Mouse (Mus musculus) urinary bladder, postnatal 10 days (tissue): ENCODE measurements around the gene Srebf2.

Experiments used
- DNase-seq: peaks from one replicate; pipeline ENCODE4 v3.0.0; 2022; ENCODE audit warnings: low spot score

Srebf2 gene

DNA sequence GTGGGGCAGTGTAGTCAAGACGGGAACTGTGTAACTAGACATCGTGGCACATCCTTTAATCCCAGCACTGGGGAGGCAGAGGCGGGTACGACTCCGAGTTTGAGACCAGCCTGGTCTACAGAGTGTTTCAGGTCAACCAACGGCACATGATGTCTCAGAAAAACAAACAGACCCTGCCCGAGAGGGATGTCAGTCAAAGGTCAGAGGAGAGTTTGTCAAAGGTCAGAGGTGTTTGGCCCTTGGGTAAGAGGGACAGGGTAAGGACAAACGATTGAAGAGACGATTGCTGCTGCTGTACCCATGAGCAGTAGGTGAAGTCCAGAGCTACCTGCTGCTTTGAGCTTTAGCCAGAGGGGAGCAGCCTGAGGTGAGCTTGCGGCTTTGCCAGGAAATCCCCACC, 36.6 kb downstream of the Srebf2 start:
- no peak for DNase-seq

DNA sequence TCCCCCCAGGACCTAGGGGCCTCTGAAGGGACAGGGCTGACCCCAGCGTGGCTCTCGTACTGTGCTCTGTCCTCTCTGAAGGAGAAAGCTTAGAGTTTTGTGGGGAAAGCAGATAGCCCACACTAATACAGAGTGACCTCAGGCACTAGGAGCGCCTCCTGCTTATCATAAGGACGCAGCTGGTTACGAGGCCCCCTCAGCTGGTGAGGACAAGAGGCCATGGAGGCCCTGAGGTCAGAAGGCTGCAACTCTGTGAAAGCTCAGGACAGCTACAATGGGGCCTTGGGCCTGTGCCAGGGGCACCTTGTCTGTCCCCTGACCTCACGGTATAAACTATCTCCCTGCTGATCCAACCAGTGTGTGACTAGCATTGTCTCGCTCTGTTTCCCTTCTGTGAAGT, 37.2 kb downstream of the Srebf2 start:
- no peak for DNase-seq

DNA sequence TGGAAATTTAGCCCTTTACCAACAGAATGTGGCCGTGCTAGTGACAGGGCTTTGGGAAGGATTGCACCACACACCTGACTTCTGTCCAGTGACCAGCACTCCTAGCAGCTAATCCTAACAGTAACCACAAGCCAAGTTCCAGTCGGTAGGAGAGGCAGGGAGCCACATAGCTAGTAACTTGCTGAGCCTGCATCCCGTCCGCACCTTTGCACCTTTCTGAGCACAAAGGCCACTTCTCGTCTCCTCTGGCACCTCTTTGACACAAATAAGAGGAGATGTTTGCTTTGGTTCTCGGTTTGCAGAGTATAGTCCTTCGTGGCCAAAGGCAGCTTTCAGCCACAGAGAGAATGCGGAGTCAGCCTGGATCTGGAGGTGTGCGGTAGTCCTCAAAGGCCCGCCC, 37.7 kb downstream of the Srebf2 start:
- no peak for DNase-seq

DNA sequence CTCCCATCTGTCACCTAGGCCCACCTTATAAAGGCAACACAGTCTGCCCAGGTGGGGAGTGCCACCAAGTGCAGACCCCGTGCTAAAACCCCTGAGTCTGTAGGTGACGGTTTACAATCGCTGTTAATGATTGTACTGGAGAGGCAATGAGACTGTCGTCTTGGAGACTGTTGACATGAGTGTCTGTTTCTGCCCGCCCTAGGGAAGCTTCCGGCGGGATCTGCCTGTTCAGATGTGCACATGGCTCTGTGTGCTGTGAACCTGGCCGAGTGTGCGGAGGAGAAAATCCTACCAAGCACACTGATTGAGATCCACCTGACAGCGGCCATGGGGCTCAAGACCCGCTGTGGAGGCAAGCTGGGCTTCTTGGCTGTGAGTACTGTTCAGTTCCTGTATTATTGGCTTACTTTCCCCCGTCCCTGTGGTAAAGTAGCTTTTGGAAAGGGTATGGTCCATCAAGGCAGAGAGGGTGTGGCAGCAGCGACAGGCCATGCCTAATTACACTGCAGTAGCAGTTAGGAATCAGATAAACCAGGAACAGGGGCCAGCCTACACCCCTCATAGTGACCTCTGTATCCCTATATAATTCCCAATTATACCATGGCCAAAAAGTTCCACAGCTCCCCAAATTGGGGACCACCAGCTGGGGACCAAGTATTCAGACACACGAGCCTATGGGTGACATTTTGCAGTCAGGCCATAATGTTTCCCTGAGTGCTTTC, 38.2 kb downstream of the Srebf2 start:
- no peak for DNase-seq

DNA sequence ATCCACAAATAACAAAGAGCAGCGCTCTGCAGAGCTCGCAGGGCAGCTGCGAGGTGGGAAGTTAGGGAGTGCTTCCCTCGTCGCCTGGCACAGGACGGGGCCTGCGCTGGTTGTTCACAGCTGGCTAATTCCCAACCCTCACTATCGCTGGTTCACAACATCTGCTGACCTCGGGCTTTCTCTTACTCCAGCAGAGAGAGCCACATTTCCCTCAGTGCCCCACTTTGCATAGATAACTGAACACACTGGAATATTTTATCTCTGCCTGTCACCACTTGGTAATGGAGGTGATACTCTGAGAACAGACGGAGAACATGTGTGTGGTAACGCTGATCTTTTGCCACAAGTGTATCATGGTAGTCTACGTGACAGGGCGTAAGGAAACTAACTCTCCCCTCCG, 39.1 kb downstream of the Srebf2 start:
- DNase-seq: no peak

DNA sequence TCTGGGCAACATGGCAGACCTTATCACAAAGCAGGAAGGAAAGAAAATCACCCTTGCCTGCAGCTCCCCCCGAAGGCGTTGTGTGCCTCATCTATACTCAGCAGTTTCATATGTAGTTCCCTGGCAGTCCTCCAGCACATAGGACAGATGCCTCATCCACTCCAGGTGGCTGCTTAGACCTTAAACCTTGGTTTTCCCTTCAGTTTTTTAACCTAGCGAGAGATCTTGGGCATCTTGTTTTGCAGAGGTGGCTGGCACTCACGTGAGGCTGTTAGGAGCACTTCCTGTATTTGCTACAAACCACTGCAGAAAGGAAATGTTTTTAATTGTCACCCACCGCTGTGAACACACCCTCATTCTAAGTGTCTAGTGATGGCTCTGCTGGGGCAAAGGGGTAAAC, 40.0 kb downstream of the Srebf2 start:
- DNase-seq: no peak

DNA sequence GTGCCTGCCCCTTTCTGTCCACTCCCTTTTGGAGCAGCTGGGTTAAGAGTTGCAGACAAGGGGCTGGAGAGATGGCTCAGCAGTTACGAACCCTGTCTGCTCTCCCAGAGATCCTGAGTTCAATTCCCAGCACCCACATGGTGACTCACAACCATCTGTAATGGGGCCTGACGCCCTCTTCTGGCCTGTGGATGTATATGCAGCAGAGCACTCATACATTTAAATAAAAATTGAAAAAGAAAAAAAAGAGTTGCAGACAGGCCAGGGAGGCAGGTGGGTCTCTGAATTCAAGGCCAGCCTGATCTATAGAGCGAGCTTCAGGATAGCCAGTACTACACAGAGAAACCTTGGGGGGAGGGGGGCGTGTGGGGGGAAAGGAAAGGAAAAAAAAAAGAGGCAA, 40.4 kb downstream of the Srebf2 start:
- no peak for DNase-seq

DNA sequence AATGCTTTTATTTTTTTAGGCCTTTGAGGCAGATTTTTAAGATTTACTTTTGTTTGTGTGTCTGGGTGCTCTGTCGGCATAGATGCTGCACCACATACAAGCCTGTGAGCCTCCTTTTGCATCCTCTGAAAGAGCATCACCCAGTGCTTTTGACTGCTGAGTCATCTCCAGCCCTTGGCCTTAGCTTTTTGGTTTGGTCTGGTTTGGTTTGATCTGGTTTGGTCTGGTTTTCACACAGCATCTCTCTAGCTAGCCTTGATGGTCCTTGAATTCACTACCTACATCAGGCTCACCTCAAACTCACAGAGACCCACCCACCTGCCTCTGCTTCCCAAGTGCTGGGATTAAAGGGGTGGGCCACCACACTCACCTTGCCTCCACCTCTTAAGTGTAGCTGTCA, 40.9 kb downstream of the Srebf2 start:
- no peak for DNase-seq

DNA sequence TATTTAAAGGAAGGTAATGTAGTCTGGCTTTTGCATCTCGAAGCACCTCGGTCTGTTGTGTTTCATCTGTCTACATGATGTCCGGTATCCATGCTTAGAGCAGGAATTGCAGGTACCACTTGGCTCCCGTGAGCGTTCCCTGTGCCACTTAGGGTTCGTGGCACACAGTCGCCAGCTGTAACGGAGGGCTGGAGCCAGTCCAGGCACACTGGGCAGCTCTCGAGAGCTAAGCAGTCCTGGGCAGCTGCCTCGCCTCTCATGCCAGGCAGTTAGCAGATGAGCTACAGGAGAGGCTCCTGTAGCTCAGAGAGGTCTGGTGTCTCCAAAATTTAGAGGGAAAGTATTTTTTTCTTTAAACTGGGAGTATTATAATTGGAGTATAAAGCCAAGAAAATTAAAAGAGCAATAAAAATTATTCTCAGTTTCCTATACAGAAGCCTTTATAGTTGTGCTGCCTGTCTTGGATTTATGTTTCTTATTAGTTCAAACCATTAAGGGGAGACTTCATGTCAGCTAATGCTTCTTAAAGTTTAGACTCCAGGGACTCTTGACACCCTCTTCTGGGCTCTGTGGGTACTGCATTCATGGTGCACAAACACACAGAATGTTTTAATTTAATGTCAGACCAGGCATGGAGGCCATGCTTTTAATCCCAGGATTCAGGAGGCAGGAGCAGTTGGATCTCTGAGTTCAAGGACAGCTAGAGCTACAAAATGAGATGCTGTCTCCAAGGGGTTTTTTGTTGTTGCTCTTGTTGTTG, 41.7 kb downstream of the Srebf2 start:
- no peak for DNase-seq

DNA sequence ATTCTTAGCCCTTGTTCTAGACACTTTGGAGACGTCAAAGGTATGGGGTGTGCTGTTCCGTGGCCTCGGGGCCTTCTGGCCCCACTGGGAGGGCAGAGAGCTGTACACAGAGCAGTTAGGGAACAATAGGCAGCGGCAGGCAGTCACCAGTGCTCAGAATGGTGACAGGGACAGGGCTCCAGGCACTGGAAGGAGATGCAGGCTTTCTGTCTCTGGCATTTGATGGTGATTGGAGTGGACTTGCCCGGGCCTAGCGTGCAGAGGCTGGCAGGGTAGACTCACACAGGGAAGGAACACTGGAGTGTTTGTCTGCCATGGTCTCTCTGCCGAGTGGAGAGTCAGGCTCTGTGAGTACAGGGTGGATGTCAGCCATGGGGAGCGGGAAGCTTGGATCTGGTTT, 45.6 kb downstream of the Srebf2 start:
- no peak for DNase-seq

DNA sequence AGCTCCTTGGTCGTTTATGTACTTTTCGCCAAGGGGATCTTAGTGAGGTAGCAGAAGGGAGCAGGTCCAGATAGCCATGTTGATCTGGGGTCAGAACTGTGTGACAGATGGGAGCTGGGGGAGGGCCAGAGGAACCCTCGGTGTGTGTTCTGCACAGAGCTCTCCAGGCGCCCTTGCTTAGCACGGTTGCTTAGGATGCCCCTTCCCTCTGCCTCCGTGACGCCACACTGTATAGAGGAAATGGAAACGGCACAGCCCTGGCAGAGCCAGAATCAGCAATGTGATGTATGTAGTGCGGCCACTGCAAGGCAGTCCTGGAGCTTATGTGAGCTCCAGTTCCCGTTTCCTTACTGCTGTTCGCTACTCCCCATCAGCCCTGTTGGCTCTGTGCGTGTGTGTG, 49.3 kb downstream of the Srebf2 start:
- DNase-seq: no peak

DNA sequence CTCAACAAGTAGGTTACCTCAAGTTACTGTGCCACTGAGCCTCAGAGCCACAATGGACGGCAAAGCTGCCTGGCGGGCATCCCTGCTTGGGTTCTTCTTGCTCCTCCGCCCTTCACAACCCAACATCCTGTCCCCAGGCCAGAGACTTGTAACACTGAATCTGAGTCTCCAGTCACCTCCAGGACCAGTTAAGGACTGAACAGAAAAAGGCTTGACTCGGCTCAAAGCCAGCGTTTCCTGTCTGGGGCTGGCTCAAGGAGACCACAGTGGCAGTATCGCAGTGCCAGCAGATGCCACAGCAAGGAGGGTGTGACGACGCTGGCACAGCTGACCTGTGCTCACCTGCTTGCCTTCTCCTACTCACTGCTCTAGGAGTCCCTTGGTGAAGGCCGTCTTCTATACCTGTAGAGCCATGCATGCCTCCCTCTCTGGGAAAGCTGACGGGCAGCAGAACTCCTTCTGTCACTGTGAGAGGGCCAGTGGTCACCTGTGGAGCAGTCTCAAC, 50.3 kb downstream of the Srebf2 start:
- no peak for DNase-seq

DNA sequence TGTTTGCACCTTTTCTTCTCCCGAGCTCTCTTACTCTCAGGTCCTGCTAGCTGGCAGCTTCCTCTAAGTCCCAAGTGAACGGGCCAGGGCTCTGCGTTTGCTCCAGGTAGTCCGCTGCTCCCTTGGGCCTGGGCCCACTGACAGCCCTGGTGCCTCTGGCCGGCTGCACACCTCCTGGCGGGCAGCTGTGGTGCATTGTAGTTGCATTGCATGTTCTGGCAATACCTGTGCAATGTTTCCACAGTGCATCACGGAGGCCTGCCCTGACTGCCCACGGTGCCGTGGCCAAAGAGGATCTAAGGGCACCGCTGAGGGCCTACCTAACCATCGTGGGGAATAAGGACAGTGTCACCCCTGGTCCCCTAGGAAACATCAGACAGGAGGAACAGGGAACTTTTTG, 51.0 kb downstream of the Srebf2 start:
- no peak for DNase-seq

DNA sequence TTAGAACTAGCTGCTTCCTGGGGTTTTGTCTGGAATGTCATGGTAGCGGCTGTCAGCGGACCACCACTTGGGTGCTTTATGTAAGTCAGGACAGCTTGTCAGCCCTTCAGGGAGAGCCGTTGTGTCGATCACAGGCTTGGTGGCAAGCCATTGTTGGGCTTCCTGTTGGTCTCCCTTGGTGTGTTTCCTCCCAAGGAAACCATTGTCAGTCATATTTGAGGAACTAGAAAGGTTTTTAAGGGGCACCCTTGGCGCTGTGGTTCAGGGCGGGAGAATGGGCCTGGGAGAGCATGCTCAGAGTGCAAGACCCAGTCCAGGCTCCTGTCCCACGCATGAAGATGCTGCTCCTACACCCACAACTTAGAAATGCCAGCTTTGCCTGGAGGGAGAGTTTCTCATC, 51.4 kb downstream of the Srebf2 start:
- DNase-seq: no peak

DNA sequence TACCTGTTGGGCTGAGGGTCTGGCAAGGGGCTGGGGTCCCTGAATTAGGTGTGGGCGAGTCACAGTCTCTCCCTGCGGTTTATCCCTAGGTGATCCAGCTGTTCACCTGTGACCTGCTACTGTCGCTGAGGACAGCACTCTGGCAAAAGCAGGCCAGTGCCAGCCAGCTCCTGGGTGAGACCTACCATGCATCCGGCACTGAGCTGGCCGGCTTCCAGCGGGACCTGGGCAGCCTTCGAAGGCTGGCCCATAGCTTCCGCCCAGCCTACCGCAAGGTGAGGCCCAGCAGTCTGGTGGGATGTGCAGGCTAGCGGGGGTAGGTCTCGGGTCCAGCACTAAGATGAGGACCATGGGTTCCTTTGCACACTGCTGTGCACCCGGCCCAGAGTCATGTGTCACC, 52.6 kb downstream of the Srebf2 start:
- DNase-seq: no peak

DNA sequence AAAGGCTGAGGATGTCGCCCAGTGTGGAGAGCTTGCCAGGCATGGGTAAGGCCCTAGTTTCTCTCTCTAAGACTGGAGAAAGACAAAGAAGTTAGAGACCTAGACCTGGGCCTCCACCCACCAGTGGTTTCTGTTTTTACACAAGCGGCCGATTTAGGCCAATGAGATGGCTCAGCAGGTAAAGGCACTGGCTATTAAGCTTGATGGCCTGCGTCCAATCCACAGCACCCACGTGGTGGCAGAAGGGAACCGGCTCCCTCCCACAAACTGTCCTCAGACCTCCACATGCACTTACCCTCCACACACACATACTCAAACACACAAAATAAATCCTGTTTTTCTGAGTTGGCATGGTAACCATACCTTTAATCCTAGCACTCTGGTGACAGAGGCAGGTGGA, 55.1 kb downstream of the Srebf2 start:
- no peak for DNase-seq

DNA sequence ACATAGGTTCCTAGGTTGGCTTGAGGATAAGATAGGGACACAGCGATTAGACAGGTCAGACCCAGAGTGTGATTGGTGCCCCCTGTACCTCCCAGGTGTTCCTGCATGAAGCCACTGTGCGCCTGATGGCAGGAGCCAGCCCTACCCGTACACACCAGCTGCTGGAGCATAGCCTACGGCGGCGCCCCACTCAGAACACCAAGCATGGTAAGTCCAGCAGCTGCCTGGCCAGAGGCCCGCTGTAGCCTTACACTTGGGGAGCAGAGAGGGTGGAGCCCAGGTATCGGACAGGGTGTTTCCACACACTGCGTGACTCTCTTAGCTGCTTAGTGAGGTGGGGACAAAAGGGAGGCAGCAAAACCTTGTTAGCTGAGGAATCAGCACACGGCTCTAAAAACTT, 56.1 kb downstream of the Srebf2 start:
- no peak for DNase-seq

DNA sequence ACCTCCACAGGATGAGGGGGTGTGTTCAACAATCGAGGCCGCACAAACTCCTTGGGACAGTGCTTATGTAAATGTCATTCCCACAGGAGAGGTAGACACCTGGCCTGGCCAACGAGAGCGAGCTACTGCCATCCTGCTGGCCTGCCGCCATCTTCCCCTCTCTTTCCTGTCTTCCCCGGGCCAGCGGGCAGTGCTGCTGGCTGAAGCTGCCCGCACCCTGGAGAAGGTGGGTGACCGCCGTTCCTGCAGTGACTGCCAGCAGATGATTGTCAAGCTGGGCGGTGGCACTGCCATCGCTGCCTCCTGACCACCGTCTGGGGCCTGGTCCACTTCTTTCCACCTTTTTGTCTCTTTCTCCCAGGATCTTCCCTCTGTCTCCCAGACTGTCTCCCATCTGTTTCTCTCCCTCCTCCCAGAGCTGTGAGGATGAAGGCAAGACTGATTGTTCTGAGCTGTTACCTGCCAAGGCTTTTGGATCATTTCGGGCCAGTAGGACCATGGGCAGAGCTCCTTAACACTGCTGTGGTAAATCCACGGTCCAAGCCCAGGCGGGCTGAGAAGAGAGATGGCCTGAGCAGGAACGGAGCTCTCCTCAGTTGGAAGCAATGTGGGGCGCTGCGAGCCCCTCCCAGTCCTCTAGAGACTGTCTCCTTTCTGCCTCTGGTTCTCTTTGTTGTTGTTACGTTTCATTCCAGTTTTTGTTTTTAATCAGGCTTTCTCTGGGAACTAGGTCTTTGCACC, 56.8 kb downstream of the Srebf2 start:
- DNase-seq: no peak

DNA sequence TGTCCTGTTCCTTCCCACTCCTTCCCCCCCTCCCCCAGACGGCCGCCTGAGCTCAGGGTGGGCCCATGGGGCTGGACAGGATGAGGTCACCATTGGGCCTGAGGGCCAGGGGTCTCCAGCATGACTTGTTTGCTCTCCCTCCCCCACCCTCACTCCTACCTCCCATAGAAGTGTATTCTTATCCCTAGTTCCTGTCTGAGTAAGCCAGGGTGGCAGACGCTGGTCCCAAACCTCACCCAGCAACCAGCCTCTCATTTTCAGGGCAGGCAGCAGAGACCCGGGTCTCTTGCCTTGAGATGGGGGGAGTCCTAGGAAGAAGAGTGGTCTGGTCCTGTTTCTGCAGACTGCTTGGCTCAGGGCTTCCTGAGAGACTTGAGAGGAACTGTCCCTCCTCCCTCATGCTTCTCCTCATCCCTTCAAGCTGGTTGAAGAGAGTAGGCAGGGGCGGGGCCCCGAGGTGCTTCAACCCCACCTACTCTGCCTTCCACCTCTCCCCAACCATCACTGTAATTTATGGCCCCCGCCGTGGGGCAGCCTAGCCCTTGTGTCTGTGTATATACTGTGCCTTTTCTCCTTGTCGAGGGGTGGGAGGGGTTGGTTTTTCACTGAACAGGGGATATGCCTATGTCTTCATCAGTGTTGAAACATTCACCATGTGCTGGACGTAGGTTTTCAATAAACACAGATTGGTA, 57.8 kb downstream of the Srebf2 start:
- no peak for DNase-seq

DNA sequence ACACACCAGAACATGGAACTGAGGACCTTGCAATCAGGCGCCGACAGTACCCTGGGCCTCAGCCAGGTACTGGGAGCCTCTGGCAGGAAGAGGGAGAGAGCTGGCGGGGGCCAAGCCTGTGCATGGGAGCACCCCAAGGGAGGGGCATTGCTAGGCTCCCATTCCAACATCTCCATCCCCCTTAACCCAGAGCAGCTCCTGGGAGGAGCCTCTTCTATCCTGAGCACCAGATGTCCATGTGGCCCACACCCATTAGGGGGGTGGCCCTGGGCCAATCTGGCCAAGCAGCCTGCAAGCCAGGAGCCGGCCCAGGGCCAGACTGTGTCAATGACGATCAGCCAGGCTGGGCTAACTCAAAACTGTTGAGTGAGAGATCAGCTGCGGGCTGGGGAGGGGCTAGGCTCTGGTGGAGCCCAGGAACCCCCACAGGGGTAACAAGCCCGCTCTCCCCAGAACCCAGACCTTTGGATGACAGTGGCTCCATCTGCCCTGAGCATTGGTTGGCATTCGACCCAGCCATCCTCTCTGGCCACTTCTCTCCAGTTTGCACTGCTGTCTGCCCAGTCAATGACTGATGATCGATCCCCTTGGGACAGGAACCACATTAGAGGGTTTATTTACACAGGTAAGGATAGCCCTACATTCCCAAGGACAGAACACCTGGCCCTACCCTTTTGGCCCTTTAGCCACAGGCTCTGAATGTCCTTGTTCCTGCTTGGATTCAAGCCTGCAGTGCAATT, 59.6 kb downstream of the Srebf2 start:
- no peak for DNase-seq

DNA sequence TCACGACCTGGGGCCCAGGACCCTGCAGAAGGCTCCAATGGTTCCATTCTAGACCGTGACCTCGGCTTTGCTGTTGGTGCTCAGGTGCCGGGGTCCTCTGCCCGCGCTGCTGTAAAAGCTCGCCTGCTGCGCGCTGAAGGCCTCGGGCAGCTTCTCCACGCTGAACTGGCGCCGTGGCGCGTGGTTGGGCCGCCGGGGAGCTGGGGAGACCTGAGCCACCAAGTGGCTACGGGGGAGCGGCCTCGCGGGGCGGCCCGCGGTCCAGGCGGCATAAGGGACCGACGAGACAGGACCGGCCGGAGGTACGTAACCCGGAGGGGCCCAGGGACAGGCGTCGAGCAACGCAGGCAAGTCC, 60.1 kb downstream of the Srebf2 start:
- DNase-seq: no peak
